Mouse (Mus musculus): ENCODE data around the gene Plek2. TPM values are rescaled to one million over a fixed set of nuclear protein-coding genes. Genes with fewer than 3 reads are reported as not detected.
"Not testable (repeated sequence)": the region's sequence is repeated elsewhere in the genome, so short reads cannot be mapped to it uniquely, and the experiment has no call there.

The Plek2 gene
- polyA plus RNA-seq, 1 experiment from 2014 or later = 2.3 TPM

- 0 out of 2 replicates have a peak, but pooled peaks cover 2% of the 10 kb centered on the region for H3K4me1 ChIP-seq (ENCODE audit: control insufficient read depth, insufficient read depth, low read length)
- no peak overlapping the region for H3K4me2 ChIP-seq (ENCODE audit: low read depth, low read length)
- H3K9me3 ChIP-seq (replicated peaks; ENCODE audit: control insufficient read depth, low read length) = no peaks in the 10 kb centered on the region
- ATAC-seq (replicated peaks; ENCODE audit: extremely low read depth, insufficient read depth, low FRiP score) = no peak
- no peaks in the 10 kb centered on the region for H3K27me3 ChIP-seq (ENCODE audit: control insufficient read depth, insufficient read depth, low read length)
- H3K9ac ChIP-seq (ENCODE audit: low read length) = no peak overlapping the region
- WGBS = 51% methylated on average over 4 of the region's 4 CpGs
- H3K4me3 ChIP-seq (ENCODE audit: low read length) = no peak overlapping the region
- no peaks in the 10 kb centered on the region for H3K36me3 ChIP-seq (ENCODE audit: control insufficient read depth, insufficient read depth)
- no peak overlapping the region for H3K27ac ChIP-seq (ENCODE audit: low read length)
These were observed 29.7 kb upstream of the Plek2 start for GRCm38 (mm10) chr12:78936494-78936893.

- Histone ChIP-seq H3K4me2 (ENCODE audit: low read depth, low read length) (no peak overlapping the region), H3K36me3 (ENCODE audit: control insufficient read depth, insufficient read depth) (no peaks in the 10 kb centered on the region), H3K9me3 (replicated peaks; ENCODE audit: control insufficient read depth, low read length) (no peaks in the 10 kb centered on the region), H3K9ac (ENCODE audit: low read length) (no peak overlapping the region), H3K4me3 (ENCODE audit: low read length) (no peak overlapping the region), H3K27ac (ENCODE audit: low read length) (no peak overlapping the region), H3K4me1 (ENCODE audit: control insufficient read depth, insufficient read depth, low read length) (no peaks in the 10 kb centered on the region), H3K27me3 (ENCODE audit: control insufficient read depth, insufficient read depth, low read length) (no peaks in the 10 kb centered on the region)
- 83% methylated on average over 1 of the region's 1 CpGs for WGBS
- no peak for ATAC-seq (replicated peaks; ENCODE audit: extremely low read depth, insufficient read depth, low FRiP score)
These were observed 23.1 kb upstream of the Plek2 start for GRCm38 (mm10) chr12:78929900-78930299.

GRCm38 (mm10) chr12:78927287-78927686 lies 20.5 kb upstream of the Plek2 start:
- 63% methylated on average over 5 of the region's 5 CpGs for WGBS
- H3K9me3 ChIP-seq (replicated peaks; ENCODE audit: control insufficient read depth, low read length) = no peaks in the 10 kb centered on the region
- no peaks in the 10 kb centered on the region for H3K4me1 ChIP-seq (ENCODE audit: control insufficient read depth, insufficient read depth, low read length)
- H3K27ac ChIP-seq (ENCODE audit: low read length) = no peak overlapping the region
- H3K36me3 ChIP-seq (ENCODE audit: control insufficient read depth, insufficient read depth) = no peaks in the 10 kb centered on the region
- no peaks in the 10 kb centered on the region for H3K27me3 ChIP-seq (ENCODE audit: control insufficient read depth, insufficient read depth, low read length)
- no peak overlapping the region for H3K9ac ChIP-seq (ENCODE audit: low read length)
- H3K4me2 ChIP-seq (ENCODE audit: low read depth, low read length) = no peak overlapping the region
- ATAC-seq (replicated peaks; ENCODE audit: extremely low read depth, insufficient read depth, low FRiP score) = no peak
- no peak overlapping the region for H3K4me3 ChIP-seq (ENCODE audit: low read length)

- 80% methylated on average over 7 of the region's 7 CpGs for WGBS
These were observed 16.9 kb upstream of the Plek2 start for GRCm38 (mm10) chr12:78923539-78924189.

GRCm38 (mm10) chr12:78922977-78923376 lies 16.2 kb upstream of the Plek2 start:
- H3K4me3 ChIP-seq (ENCODE audit: low read length); H3K27ac ChIP-seq (ENCODE audit: low read length); H3K9me3 ChIP-seq (replicated peaks; ENCODE audit: control insufficient read depth, low read length); H3K4me1 ChIP-seq (ENCODE audit: control insufficient read depth, insufficient read depth, low read length); H3K9ac ChIP-seq (ENCODE audit: low read length); H3K36me3 ChIP-seq (ENCODE audit: control insufficient read depth, insufficient read depth); H3K27me3 ChIP-seq (ENCODE audit: control insufficient read depth, insufficient read depth, low read length); ATAC-seq (replicated peaks; ENCODE audit: extremely low read depth, insufficient read depth, low FRiP score); H3K4me2 ChIP-seq (ENCODE audit: low read depth, low read length): not testable (repeated sequence)

More at GRCm38 (mm10) chr12:78923539-78924189, 16.9 kb upstream of the Plek2 start:
- H3K4me2 ChIP-seq (ENCODE audit: low read depth, low read length) = no peak overlapping the region
- no peaks in the 10 kb centered on the region for H3K36me3 ChIP-seq (ENCODE audit: control insufficient read depth, insufficient read depth)
- H3K9me3 ChIP-seq (replicated peaks; ENCODE audit: control insufficient read depth, low read length) = no peaks in the 10 kb centered on the region
- H3K27me3 ChIP-seq (ENCODE audit: control insufficient read depth, insufficient read depth, low read length) = no peaks in the 10 kb centered on the region
- H3K27ac ChIP-seq (ENCODE audit: low read length) = no peak overlapping the region
- H3K9ac ChIP-seq (ENCODE audit: low read length) = no peak overlapping the region
- no peak overlapping the region for H3K4me3 ChIP-seq (ENCODE audit: low read length)
- no peak for ATAC-seq (replicated peaks; ENCODE audit: extremely low read depth, insufficient read depth, low FRiP score)
- H3K4me1 ChIP-seq (ENCODE audit: control insufficient read depth, insufficient read depth, low read length) = no peaks in the 10 kb centered on the region; the same call in 1 of the 2 replicates

GRCm38 (mm10) chr12:78922058-78922457 lies 15.3 kb upstream of the Plek2 start:
- 66% methylated on average over 3 of the region's 3 CpGs for WGBS
- Histone ChIP-seq H3K4me1 (ENCODE audit: control insufficient read depth, insufficient read depth, low read length) (no peaks in the 10 kb centered on the region; the same call in 1 of the 2 replicates), H3K9ac (ENCODE audit: low read length) (no peak overlapping the region), H3K4me2 (ENCODE audit: low read depth, low read length) (no peak overlapping the region), H3K27ac (ENCODE audit: low read length) (no peak overlapping the region), H3K9me3 (replicated peaks; ENCODE audit: control insufficient read depth, low read length) (no peaks in the 10 kb centered on the region), H3K36me3 (ENCODE audit: control insufficient read depth, insufficient read depth) (no peaks in the 10 kb centered on the region), H3K27me3 (ENCODE audit: control insufficient read depth, insufficient read depth, low read length) (no peaks in the 10 kb centered on the region), H3K4me3 (ENCODE audit: low read length) (no peak overlapping the region)
- no peak for ATAC-seq (replicated peaks; ENCODE audit: extremely low read depth, insufficient read depth, low FRiP score)

- Histone ChIP-seq H3K4me3 (ENCODE audit: low read length) (no peak overlapping the region), H3K36me3 (ENCODE audit: control insufficient read depth, insufficient read depth) (no peaks in the 10 kb centered on the region), H3K9me3 (replicated peaks; ENCODE audit: control insufficient read depth, low read length) (no peaks in the 10 kb centered on the region), H3K27ac (ENCODE audit: low read length) (no peak overlapping the region), H3K27me3 (ENCODE audit: control insufficient read depth, insufficient read depth, low read length) (no peaks in the 10 kb centered on the region), H3K9ac (ENCODE audit: low read length) (no peak overlapping the region), H3K4me1 (ENCODE audit: control insufficient read depth, insufficient read depth, low read length) (no peaks in the 10 kb centered on the region; the same call in 1 of the 2 replicates), H3K4me2 (ENCODE audit: low read depth, low read length) (no peak overlapping the region)
- no peak for ATAC-seq (replicated peaks; ENCODE audit: extremely low read depth, insufficient read depth, low FRiP score)
- WGBS = 47% methylated on average over 4 of the region's 4 CpGs
These were observed 14.7 kb upstream of the Plek2 start for GRCm38 (mm10) chr12:78921421-78921820.

GRCm38 (mm10) chr12:78919079-78919712 lies 12.4 kb upstream of the Plek2 start:
- Histone ChIP-seq H3K4me1 (ENCODE audit: control insufficient read depth, insufficient read depth, low read length) (no peaks in the 10 kb centered on the region; the same call in 1 of the 2 replicates), H3K4me3 (ENCODE audit: low read length) (no peak overlapping the region), H3K9me3 (replicated peaks; ENCODE audit: control insufficient read depth, low read length) (no peaks in the 10 kb centered on the region), H3K4me2 (ENCODE audit: low read depth, low read length) (0 out of 2 replicates have a peak overlapping the region, but pooled peaks have one; percentile 1), H3K27ac (ENCODE audit: low read length) (no peak overlapping the region), H3K9ac (ENCODE audit: low read length) (no peak overlapping the region), H3K36me3 (ENCODE audit: control insufficient read depth, insufficient read depth) (no peaks in the 10 kb centered on the region), H3K27me3 (ENCODE audit: control insufficient read depth, insufficient read depth, low read length) (no peaks in the 10 kb centered on the region)
- WGBS = 25% methylated on average over 16 of the region's 16 CpGs
- peak; percentile 78 for ATAC-seq (replicated peaks; ENCODE audit: extremely low read depth, insufficient read depth, low FRiP score)

All from heart, embryonic 16.5 days (tissue).